Mouse (Mus musculus): ENCODE results near the gene Gmip.

- TF ChIP-seq CTCF (IDR thresholded peaks at IDR 0.05; ENCODE audit: insufficient read depth, low read depth, low read length) (no peak), POLR2A (IDR thresholded peaks at IDR 0.05; ENCODE audit: insufficient read depth, low read depth, low read length) (no peak)
Observed at GRCm38 (mm10) chr8:69815396-69815795, 6.9 kb downstream of the Gmip start.
